Mouse (Mus musculus) E14TG2a.4 (cell line): ENCODE measurements at regions not wholly inside any gene's neighbourhood (a gene's known extent, or its start where the extent isn't known, plus 50 kb on each side); places are given as distances from the start of the nearest gene placed in this dataset.

Experiments
- CTCF ChIP-seq: conservative IDR thresholded peaks from 2 replicates; pipeline ENCODE4 v1.5.1; 2014; ENCODE audit warnings: low read length
- NANOG ChIP-seq: IDR thresholded peaks from 2 replicates; pipeline ENCODE4 v1.6.1; 2014; ENCODE audit warnings: borderline replicate concordance, low read length, mixed read lengths

- TF ChIP-seq CTCF (no peak), NANOG (no peak)
These were observed 97.2 kb downstream of the 1810010D01Rik start for GRCm38 (mm10) chr7:145110657-145111251.
